Mouse (Mus musculus): Measurements from ENCODE around the gene Acot1. TPM values are rescaled to one million over a fixed set of nuclear protein-coding genes. Genes with fewer than 3 reads are reported as not detected.
"Not testable (repeated sequence)": the region's sequence is repeated elsewhere in the genome, so short reads cannot be mapped to it uniquely, and the experiment has no call there.

The Acot1 gene
- polyA plus RNA-seq, 1 experiment from 2014 or later = 89.4 TPM

DNA sequence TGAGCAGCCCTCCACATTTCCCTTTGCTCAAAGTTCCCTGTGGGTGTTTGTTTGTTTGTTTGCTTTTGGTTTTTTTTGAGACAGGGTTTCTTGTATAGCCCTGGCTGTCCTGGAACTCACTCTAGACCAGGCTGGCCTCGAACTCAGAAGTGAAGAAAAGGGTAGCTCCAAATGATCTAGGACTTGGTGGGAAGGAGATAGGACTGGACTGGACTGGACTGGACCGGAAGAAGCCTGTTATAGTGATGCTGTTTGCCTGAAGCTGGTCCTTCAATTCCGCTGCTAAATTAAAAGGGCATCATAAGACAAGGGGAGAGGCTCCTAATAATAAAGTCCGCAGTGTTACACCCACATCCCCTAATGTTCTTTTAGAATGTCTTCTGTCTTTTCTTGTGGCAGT lies 20.8 kb upstream of the Acot1 start:
- H3K4me1 ChIP-seq (ENCODE audit: control insufficient read depth, insufficient read depth, low read length) = peaks cover 9% of the 10 kb centered on the region
- no peak for ATAC-seq

DNA sequence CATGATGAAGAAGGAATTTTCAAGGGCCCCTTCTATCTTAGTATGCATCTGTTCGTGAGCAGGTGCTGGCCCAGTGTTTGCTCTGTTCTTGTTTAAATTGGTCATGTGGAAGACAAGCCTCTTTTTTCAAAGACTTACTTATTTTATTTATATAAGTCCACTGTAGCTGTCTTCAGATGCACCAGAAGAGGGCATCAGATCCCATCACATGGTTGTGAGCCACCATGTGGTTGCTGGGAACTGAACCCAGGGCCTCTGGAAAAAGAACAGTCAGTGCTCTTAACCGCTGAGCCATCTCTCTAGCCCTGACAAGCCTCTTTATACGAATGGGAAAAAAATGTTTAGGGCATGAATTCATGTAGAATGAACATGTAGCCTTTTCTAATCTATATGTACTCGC lies 19.9 kb upstream of the Acot1 start:
- ATAC-seq = no peak
- H3K4me3 ChIP-seq (ENCODE audit: low read depth, low read length) = no peak overlapping the region
- no peaks in the 10 kb centered on the region for H3K9me3 ChIP-seq (replicated peaks; ENCODE audit: control insufficient read depth, low read length, poor library complexity, severe bottlenecking)
- peaks cover 9% of the 10 kb centered on the region for H3K4me1 ChIP-seq (ENCODE audit: control insufficient read depth, insufficient read depth, low read length)
- no peak overlapping the region for H3K9ac ChIP-seq (ENCODE audit: low read depth, low read length)
- no peak overlapping the region for H3K27ac ChIP-seq (ENCODE audit: low read length)
- H3K27me3 ChIP-seq (ENCODE audit: control insufficient read depth, insufficient read depth, low read depth, low read length) = no peaks in the 10 kb centered on the region
- H3K36me3 ChIP-seq (ENCODE audit: control insufficient read depth, insufficient read depth, low read length) = no peaks in the 10 kb centered on the region
- H3K4me2 ChIP-seq (ENCODE audit: low read length) = no peak overlapping the region
- over 99% methylated on average over 4 of the region's 4 CpGs for WGBS

More for the DNA sequence above, 20.8 kb upstream of the Acot1 start:
- 68% methylated on average over 4 of the region's 4 CpGs for WGBS
- H3K4me2 ChIP-seq (ENCODE audit: low read length) = peak overlapping the region; percentile 69
- H3K27ac ChIP-seq (ENCODE audit: low read length) = peak overlapping the region; percentile 91
- H3K4me3 ChIP-seq (ENCODE audit: low read depth, low read length) = peak overlapping the region; percentile 54
- H3K27me3 ChIP-seq (ENCODE audit: control insufficient read depth, insufficient read depth, low read depth, low read length) = no peaks in the 10 kb centered on the region
- H3K9ac ChIP-seq (ENCODE audit: low read depth, low read length) = peak overlapping the region; percentile 70
- H3K36me3 ChIP-seq (ENCODE audit: control insufficient read depth, insufficient read depth, low read length) = no peaks in the 10 kb centered on the region
- no peaks in the 10 kb centered on the region for H3K9me3 ChIP-seq (replicated peaks; ENCODE audit: control insufficient read depth, low read length, poor library complexity, severe bottlenecking)

DNA sequence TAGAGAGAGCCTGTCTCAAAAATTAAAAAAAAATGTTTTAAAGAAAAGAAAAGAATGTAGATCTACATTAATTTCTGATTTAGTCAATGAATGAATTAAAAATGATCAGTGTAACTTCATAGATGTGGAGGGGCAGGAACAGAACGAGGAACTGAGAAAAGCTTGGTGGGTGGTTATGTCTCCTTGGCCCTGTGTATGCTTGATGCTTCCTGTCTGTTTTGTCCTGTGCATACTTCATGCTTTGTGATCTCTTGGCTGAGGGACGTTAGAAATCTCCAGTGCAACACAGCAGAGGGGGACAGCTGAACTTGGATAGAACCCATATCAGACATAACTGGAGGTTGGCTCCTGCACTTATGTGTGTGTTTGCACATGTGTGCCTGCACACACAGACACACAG lies 12.1 kb upstream of the Acot1 start:
- ATAC-seq = no peak
- no peaks in the 10 kb centered on the region for H3K36me3 ChIP-seq (ENCODE audit: control insufficient read depth, insufficient read depth, low read length)
- no peaks in the 10 kb centered on the region for H3K9me3 ChIP-seq (replicated peaks; ENCODE audit: control insufficient read depth, low read length, poor library complexity, severe bottlenecking)
- no peaks in the 10 kb centered on the region for H3K4me1 ChIP-seq (ENCODE audit: control insufficient read depth, insufficient read depth, low read length)
- no peaks in the 10 kb centered on the region for H3K27me3 ChIP-seq (ENCODE audit: control insufficient read depth, insufficient read depth, low read depth, low read length)
- 69% methylated on average over 2 of the region's 2 CpGs for WGBS
- no peak overlapping the region for H3K9ac ChIP-seq (ENCODE audit: low read depth, low read length)
- no peak overlapping the region for H3K4me2 ChIP-seq (ENCODE audit: low read length)
- no peak overlapping the region for H3K27ac ChIP-seq (ENCODE audit: low read length)
- no peak overlapping the region for H3K4me3 ChIP-seq (ENCODE audit: low read depth, low read length)

DNA sequence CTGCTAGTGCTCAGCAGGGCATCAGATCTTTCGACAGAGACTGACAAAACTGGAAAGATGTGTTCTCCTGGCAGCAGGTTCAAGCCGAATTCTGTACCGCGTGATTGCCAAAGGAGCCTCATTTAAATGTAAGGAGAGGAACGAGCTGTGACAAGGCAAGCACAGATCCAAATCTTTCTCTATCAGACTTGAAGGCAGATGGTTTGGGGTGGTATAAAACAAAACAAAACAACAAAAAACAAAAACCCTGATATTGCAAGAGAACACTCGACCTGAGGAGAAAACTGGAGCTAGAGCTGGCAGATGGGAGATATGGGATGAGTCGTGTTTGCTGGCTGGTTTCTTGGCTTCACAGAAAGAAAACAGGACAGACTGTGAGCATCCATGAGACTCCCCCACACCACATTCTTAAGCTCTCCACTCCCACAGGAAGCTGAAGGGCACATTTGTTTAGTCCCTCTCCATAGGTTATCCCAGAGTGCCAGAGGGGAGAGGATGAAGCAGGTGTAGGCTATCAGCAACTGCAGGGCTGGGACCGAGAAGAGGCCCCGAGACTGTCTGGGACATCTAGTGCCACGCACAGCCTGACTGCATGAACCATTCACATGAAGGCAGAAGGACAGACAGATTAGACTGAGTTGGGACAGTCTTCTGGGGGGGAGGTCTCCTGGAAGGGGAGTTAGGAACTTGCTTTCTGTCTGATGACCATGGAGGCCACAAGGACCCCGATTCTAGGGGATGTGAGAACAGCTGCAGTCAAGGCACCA lies 10.8 kb upstream of the Acot1 start:
- H3K4me2 ChIP-seq (ENCODE audit: low read length) = no peak overlapping the region
- 59% methylated on average over 11 of the region's 11 CpGs for WGBS
- no peak overlapping the region for H3K4me3 ChIP-seq (ENCODE audit: low read depth, low read length)
- H3K9ac ChIP-seq (ENCODE audit: low read depth, low read length) = no peak overlapping the region
- H3K4me1 ChIP-seq (ENCODE audit: control insufficient read depth, insufficient read depth, low read length) = no peaks in the 10 kb centered on the region
- 0 out of 2 replicates have a peak, but pooled peaks cover 2% of the 10 kb centered on the region for H3K9me3 ChIP-seq (replicated peaks; ENCODE audit: control insufficient read depth, low read length, poor library complexity, severe bottlenecking)
- H3K36me3 ChIP-seq (ENCODE audit: control insufficient read depth, insufficient read depth, low read length) = no peaks in the 10 kb centered on the region
- no peak overlapping the region for H3K27ac ChIP-seq (ENCODE audit: low read length)
- H3K27me3 ChIP-seq (ENCODE audit: control insufficient read depth, insufficient read depth, low read depth, low read length) = no peaks in the 10 kb centered on the region
- ATAC-seq = no peak

DNA sequence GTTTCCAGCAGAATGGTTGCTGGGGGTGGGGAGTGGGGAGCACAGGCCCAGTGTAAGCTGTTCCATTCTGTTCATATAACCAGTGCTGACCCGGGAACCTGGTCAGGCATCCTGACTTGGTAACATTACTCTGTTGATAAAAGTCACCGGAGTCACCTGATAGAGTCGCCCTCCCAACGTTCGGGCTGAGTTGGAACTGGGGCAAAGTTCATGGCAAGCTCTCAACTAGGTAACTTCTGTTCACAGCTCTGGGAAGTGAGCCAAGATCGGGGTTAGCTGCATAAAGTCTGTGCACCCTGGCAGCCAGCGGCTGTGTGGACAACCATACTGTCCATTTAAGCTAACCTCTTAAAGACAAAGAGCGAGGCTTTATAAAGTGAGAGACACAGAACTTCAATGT lies 10.1 kb upstream of the Acot1 start:
- not testable (repeated sequence) for H3K4me1 ChIP-seq (ENCODE audit: control insufficient read depth, insufficient read depth, low read length); ATAC-seq; H3K9me3 ChIP-seq (replicated peaks; ENCODE audit: control insufficient read depth, low read length, poor library complexity, severe bottlenecking); H3K27ac ChIP-seq (ENCODE audit: low read length); H3K36me3 ChIP-seq (ENCODE audit: control insufficient read depth, insufficient read depth, low read length); H3K27me3 ChIP-seq (ENCODE audit: control insufficient read depth, insufficient read depth, low read depth, low read length); H3K9ac ChIP-seq (ENCODE audit: low read depth, low read length); H3K4me2 ChIP-seq (ENCODE audit: low read length); H3K4me3 ChIP-seq (ENCODE audit: low read depth, low read length)
- WGBS = 74% methylated on average over 8 of the region's 8 CpGs

DNA sequence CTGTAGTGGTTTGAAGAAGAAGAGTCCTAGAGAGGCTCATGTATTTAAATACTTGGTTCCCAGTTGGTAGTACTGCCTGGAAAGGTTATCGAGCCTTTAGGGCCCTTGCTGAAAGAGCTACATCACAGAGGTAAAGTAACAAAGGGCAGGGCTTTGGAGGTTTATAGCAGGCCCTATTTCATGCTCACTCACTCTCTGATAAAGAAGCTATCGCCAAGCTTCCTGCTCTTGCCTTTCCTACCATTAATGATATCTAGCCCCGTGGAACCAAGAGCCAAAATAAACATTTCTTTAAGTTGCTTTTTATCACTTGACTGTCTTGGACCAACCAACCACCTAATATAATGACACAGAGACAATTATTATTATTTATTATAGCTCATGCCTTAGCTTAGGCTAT lies 8.9 kb upstream of the Acot1 start:
- H3K4me3 ChIP-seq (ENCODE audit: low read depth, low read length) = no peak overlapping the region
- H3K27ac ChIP-seq (ENCODE audit: low read length) = no peak overlapping the region
- H3K9me3 ChIP-seq (replicated peaks; ENCODE audit: control insufficient read depth, low read length, poor library complexity, severe bottlenecking) = 0 out of 2 replicates have a peak, but pooled peaks cover 2% of the 10 kb centered on the region
- H3K9ac ChIP-seq (ENCODE audit: low read depth, low read length) = no peak overlapping the region
- no peak overlapping the region for H3K4me2 ChIP-seq (ENCODE audit: low read length)
- H3K27me3 ChIP-seq (ENCODE audit: control insufficient read depth, insufficient read depth, low read depth, low read length) = no peaks in the 10 kb centered on the region
- H3K36me3 ChIP-seq (ENCODE audit: control insufficient read depth, insufficient read depth, low read length) = no peaks in the 10 kb centered on the region
- ATAC-seq = no peak
- 86% methylated on average over 3 of the region's 3 CpGs for WGBS
- no peaks in the 10 kb centered on the region for H3K4me1 ChIP-seq (ENCODE audit: control insufficient read depth, insufficient read depth, low read length)

DNA sequence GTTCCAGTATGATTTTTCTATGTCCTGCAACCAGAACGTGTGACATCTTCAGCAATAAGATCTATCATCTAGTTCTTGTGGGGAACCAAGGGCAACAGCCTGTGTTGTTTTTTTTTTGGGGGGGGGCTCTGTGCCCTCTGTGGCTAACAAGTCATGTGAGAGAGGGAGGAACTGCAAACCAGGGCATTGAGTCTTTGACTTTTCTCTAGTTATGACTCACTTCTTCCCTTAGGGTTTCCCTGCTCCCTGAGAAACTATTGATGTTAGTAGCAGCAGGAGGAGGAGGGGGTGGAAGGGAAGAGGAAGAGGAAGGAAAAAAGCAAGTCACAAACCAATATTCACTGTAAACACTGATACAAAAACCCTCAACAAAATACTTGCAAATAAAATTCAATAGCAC lies 5.4 kb upstream of the Acot1 start:
- H3K27ac ChIP-seq (ENCODE audit: low read length) = no peak overlapping the region
- peaks cover 1% of the 10 kb centered on the region; the same call in 1 of the 2 replicates for H3K4me1 ChIP-seq (ENCODE audit: control insufficient read depth, insufficient read depth, low read length)
- ATAC-seq = no peak
- WGBS = 90% methylated on average over 1 of the region's 1 CpGs
- H3K27me3 ChIP-seq (ENCODE audit: control insufficient read depth, insufficient read depth, low read depth, low read length) = no peaks in the 10 kb centered on the region
- no peak overlapping the region for H3K4me2 ChIP-seq (ENCODE audit: low read length)
- no peak overlapping the region for H3K9ac ChIP-seq (ENCODE audit: low read depth, low read length)
- no peak overlapping the region for H3K4me3 ChIP-seq (ENCODE audit: low read depth, low read length)
- 0 out of 2 replicates have a peak, but pooled peaks cover 2% of the 10 kb centered on the region for H3K9me3 ChIP-seq (replicated peaks; ENCODE audit: control insufficient read depth, low read length, poor library complexity, severe bottlenecking)
- H3K36me3 ChIP-seq (ENCODE audit: control insufficient read depth, insufficient read depth, low read length) = no peaks in the 10 kb centered on the region

DNA sequence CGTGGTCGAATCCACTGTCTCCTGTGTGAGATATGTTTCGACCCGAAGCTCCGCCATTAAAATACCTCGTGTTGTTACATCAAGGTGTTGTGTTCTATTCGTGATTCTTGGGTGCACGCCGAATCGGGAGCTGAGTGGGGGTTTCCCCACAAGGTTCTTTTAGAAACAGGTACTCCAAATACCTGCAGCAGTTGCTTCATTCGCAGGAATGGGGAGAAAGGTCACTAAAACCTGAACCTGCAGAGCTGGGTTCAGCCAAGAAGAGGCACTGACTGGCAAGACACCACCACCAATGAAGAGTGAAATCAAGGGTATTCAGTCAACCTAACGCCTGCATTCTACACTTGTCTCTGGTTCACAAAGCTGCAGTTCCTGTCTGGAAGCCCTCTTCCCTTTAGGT lies 1.0 kb upstream of the Acot1 start:
- no peaks in the 10 kb centered on the region for H3K36me3 ChIP-seq (ENCODE audit: control insufficient read depth, insufficient read depth, low read length)
- H3K9ac ChIP-seq (ENCODE audit: low read depth, low read length) = no peak overlapping the region
- peak overlapping the region; percentile 14; the same call in 1 of the 2 replicates for H3K27ac ChIP-seq (ENCODE audit: low read length)
- H3K27me3 ChIP-seq (ENCODE audit: control insufficient read depth, insufficient read depth, low read depth, low read length) = no peaks in the 10 kb centered on the region
- ATAC-seq = no peak
- H3K4me3 ChIP-seq (ENCODE audit: low read depth, low read length) = no peak overlapping the region
- WGBS = 90% methylated on average over 10 of the region's 12 CpGs
- no peaks in the 10 kb centered on the region for H3K9me3 ChIP-seq (replicated peaks; ENCODE audit: control insufficient read depth, low read length, poor library complexity, severe bottlenecking)
- H3K4me2 ChIP-seq (ENCODE audit: low read length) = no peak overlapping the region
- H3K4me1 ChIP-seq (ENCODE audit: control insufficient read depth, insufficient read depth, low read length) = peaks cover 22% of the 10 kb centered on the region

DNA sequence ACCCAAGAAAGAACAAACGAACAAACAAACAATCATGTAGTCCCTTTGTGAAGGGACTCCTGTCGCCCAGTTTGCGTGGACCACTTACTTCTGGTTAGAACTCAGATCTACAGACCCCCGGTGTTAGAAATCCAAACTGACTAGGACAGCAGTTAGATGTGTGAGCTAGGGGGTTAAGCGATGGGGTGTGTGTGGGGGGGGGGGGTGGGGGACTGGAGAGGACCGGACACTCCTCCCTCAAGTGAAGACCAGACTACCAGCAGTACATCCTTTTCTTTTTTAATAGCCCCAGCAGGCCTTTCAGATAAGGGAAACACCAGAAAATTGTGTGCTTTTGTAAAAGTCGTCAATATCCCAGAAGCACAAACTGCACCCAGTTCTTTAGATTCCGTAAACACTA lies 561 bp upstream of the Acot1 start:
- peak; percentile 14; the same call in 1 of the 2 replicates for ATAC-seq
- H3K9me3 ChIP-seq (replicated peaks; ENCODE audit: control insufficient read depth, low read length, poor library complexity, severe bottlenecking) = no peaks in the 10 kb centered on the region
- H3K4me1 ChIP-seq (ENCODE audit: control insufficient read depth, insufficient read depth, low read length) = peaks cover 22% of the 10 kb centered on the region
- H3K36me3 ChIP-seq (ENCODE audit: control insufficient read depth, insufficient read depth, low read length) = no peaks in the 10 kb centered on the region
- H3K4me3 ChIP-seq (ENCODE audit: low read depth, low read length) = peak overlapping the region; percentile 45
- 42% methylated on average over 8 of the region's 8 CpGs for WGBS
- peak overlapping the region; percentile 55 for H3K4me2 ChIP-seq (ENCODE audit: low read length)
- H3K27ac ChIP-seq (ENCODE audit: low read length) = peak overlapping the region; percentile 14; the same call in 1 of the 2 replicates
- no peak overlapping the region for H3K9ac ChIP-seq (ENCODE audit: low read depth, low read length)
- H3K27me3 ChIP-seq (ENCODE audit: control insufficient read depth, insufficient read depth, low read depth, low read length) = no peaks in the 10 kb centered on the region
